Mouse (Mus musculus): Measurements from ENCODE around the gene Rap2c.

DNA sequence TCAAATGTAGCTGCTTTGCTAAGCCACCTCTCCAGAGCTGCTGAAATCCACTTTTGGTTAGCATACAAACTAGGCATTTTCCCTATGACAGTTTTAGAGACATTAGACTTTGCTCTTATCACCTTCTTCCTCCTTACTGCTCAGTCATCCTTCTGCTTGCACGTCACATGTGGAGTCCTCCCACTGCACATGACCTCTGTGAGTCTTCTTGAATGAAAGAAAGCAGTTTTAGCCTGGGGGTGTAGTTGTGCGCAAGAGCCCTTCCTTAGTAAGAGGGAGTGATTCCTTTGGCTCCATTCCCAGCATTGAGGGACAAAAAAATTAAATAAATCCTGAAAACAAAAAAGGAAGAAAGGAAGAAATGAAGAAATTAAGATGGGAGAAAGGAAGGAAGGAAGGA lies 22.5 kb downstream of the Rap2c start:
- TF ChIP-seq POLR2A (IDR thresholded peaks at IDR 0.05; ENCODE audit: low read depth, low read length): no peak
- TF ChIP-seq CTCF (IDR thresholded peaks at IDR 0.05; ENCODE audit: extremely low read depth, insufficient read depth, insufficient read length, insufficient replicate concordance): no peak

Measured in spleen, adult 2 months (tissue).